Mouse (Mus musculus) olfactory bulb, adult 2 months (tissue): Measurements from ENCODE around the gene Lce1e.

ENCODE experiments used
- CTCF ChIP-seq: fragments of 200-500 bp; IDR thresholded peaks from 2 replicates; pipeline ENCODE4 v1.5.1; 2012; ENCODE audit warnings: low read depth, mild to moderate bottlenecking, low read length, moderate library complexity; ENCODE audit not compliant: insufficient read depth
- POLR2A ChIP-seq: fragments of 200-500 bp; IDR thresholded peaks from 2 replicates; pipeline ENCODE4 v1.6.1; 2012; ENCODE audit warnings: mild to moderate bottlenecking, low read depth, low read length, moderate library complexity; ENCODE audit not compliant: insufficient read depth

DNA sequence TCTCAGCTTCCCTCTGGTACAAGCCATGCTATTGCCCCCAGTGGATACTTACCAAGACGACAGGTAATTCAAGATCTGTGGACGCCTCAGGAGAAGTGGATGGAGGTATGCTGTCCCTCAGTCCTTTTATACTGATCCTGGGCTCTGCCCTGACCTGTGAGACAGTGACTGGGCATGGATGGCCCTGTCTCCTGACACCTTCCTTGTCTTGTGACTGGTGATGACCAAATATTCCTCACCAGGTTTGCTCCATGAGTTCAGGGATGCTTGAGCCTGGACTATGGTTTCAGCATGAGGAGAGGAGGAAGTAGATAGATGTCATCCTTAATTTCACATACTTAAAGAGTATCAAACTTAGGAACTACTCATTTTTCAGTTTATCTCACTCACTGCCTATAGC, 21.8 kb downstream of the Lce1e start, which contains the start of gene Lce1d:
- TF ChIP-seq CTCF (no peak), POLR2A (no peak)
